Mouse (Mus musculus): ENCODE data around the gene Crybg2. TPM values are rescaled to one million over a fixed set of nuclear protein-coding genes. Genes with fewer than 3 reads are reported as not detected.
A peak's percentile ranks its signal among the peaks of the same experiment; 100 is the strongest.

The Crybg2 gene
- polyA plus RNA-seq, 1 experiment from 2014 or later = 15.6 TPM

- H3K4me1 ChIP-seq (replicated peaks; ENCODE audit: control insufficient read depth, insufficient read depth) = no peaks in the 10 kb centered on the region
- 2% methylated on average over 11 of the region's 11 CpGs for WGBS
- TF ChIP-seq CTCF (IDR thresholded peaks at IDR 0.05; ENCODE audit: low read depth) (0 out of 2 replicates have a peak, but pooled peaks have one; percentile 5), EP300 (optimal IDR thresholded peaks at IDR 0.05) (no peak)
- no peaks in the 10 kb centered on the region for H3K36me3 ChIP-seq (ENCODE audit: control insufficient read depth, insufficient read depth, low read length)
- no peak overlapping the region for H3K4me2 ChIP-seq (replicated peaks; ENCODE audit: low read depth)
- H3K9ac ChIP-seq (ENCODE audit: low read length) = no peak overlapping the region
- peaks cover 15% of the 10 kb centered on the region; the same call in 1 of the 2 replicates for H3K27me3 ChIP-seq (ENCODE audit: control insufficient read depth, insufficient read depth, low read length)
- H3K4me3 ChIP-seq (ENCODE audit: low read depth, low read length) = no peak overlapping the region
- H3K9me3 ChIP-seq (ENCODE audit: control insufficient read depth, low read length) = no peaks in the 10 kb centered on the region
- ATAC-seq (ENCODE audit: low FRiP score, low TSS enrichment) = no peak; the same call in 1 of the 2 replicates
- peak; percentile 86 for DNase-seq (ENCODE audit: low spot score)
- no peak overlapping the region for H3K27ac ChIP-seq (replicated peaks)
Measured at GRCm38 (mm10) chr4:134020621-134021020, 40.0 kb upstream of the Crybg2 start.

DNA sequence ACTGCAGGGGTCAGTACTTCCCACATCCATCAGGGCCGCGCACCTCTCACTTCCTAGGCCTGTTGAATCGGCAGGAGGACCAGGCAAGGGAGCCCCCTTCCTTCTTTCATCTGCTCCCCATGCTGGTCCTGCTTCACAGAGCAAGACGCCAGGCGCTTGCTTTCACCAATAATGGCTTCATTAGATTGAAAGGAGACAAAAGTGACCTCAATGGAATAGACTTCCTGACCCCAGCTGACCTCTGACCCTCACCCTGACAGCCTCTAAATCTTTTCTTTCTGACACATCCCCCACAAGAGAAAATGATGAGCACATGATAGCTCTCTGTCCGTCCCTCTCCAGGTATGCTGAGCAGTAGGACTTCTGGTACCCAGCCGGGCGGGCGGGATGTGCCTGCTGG, 34.8 kb upstream of the Crybg2 start:
- Histone ChIP-seq H3K9me3 (ENCODE audit: control insufficient read depth, low read length) (no peaks in the 10 kb centered on the region), H3K9ac (ENCODE audit: low read length) (no peak overlapping the region), H3K4me3 (ENCODE audit: low read depth, low read length) (no peak overlapping the region), H3K4me1 (replicated peaks; ENCODE audit: control insufficient read depth, insufficient read depth) (no peaks in the 10 kb centered on the region), H3K4me2 (replicated peaks; ENCODE audit: low read depth) (no peak overlapping the region), H3K36me3 (ENCODE audit: control insufficient read depth, insufficient read depth, low read length) (no peaks in the 10 kb centered on the region), H3K27ac (replicated peaks) (no peak overlapping the region), H3K27me3 (ENCODE audit: control insufficient read depth, insufficient read depth, low read length) (no peaks in the 10 kb centered on the region)
- WGBS = 53% methylated on average over 9 of the region's 9 CpGs
- no peak for TF ChIP-seq EP300 (optimal IDR thresholded peaks at IDR 0.05)
- no peak for TF ChIP-seq CTCF (IDR thresholded peaks at IDR 0.05; ENCODE audit: low read depth)
- no peak for ATAC-seq (ENCODE audit: low FRiP score, low TSS enrichment)
- no peak for DNase-seq (ENCODE audit: low spot score)

GRCm38 (mm10) chr4:134035953-134036352, 24.7 kb upstream of the Crybg2 start:
- Histone ChIP-seq H3K9ac (ENCODE audit: low read length) (no peak overlapping the region), H3K27ac (replicated peaks) (no peak overlapping the region), H3K9me3 (ENCODE audit: control insufficient read depth, low read length) (no peaks in the 10 kb centered on the region), H3K36me3 (ENCODE audit: control insufficient read depth, insufficient read depth, low read length) (no peaks in the 10 kb centered on the region), H3K4me2 (replicated peaks; ENCODE audit: low read depth) (no peak overlapping the region), H3K27me3 (ENCODE audit: control insufficient read depth, insufficient read depth, low read length) (no peaks in the 10 kb centered on the region), H3K4me1 (replicated peaks; ENCODE audit: control insufficient read depth, insufficient read depth) (no peaks in the 10 kb centered on the region), H3K4me3 (ENCODE audit: low read depth, low read length) (no peak overlapping the region)
- DNase-seq (ENCODE audit: low spot score) (peak; percentile 87), ATAC-seq (ENCODE audit: low FRiP score, low TSS enrichment) (peak; percentile 64)
- 4% methylated on average over 16 of the region's 16 CpGs for WGBS
- TF ChIP-seq EP300 (optimal IDR thresholded peaks at IDR 0.05) (no peak), CTCF (IDR thresholded peaks at IDR 0.05; ENCODE audit: low read depth) (peak; percentile 98)

DNA sequence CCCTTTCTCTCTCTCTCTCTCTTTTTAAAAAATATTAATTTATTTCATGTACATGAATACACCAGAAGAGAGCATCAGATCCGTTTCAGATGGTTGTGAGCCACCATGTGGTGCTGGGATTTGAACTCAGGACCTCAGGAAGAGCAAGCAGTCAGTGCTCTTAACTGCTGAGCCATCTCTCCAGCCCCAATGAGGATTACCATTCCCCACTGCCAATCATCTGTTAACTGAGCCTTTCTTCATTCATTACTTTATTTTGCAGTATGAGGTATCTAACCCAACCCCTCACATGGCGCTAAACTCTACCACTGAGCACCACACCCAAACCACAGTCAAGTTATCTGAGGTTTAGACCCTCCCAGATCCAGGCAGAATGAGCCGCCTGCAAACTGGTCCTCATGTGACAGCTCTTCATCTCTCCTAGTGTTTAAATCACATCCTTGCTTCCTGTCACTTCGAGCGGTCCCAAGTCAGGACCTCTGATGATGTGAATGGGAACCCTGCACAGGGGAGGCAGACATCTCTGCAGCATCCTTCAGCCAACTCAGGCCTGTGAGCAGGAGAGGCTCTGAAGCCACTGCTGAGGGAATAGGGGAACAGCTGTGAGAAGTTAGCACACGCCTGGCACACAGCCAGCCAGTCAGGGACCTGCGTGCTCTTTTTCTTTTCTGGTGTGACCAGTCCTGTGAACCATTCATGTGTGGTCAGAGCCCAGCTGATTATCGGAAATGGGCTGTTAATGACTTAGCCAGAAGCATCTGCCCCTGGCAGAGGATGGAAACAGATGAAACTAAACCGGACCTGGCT, 19.1 kb upstream of the Crybg2 start:
- Histone ChIP-seq H3K4me2 (replicated peaks; ENCODE audit: low read depth) (no peak overlapping the region), H3K4me1 (replicated peaks; ENCODE audit: control insufficient read depth, insufficient read depth) (no peaks in the 10 kb centered on the region), H3K27ac (replicated peaks) (no peak overlapping the region), H3K4me3 (ENCODE audit: low read depth, low read length) (no peak overlapping the region), H3K9me3 (ENCODE audit: control insufficient read depth, low read length) (no peaks in the 10 kb centered on the region), H3K27me3 (ENCODE audit: control insufficient read depth, insufficient read depth, low read length) (no peaks in the 10 kb centered on the region), H3K36me3 (ENCODE audit: control insufficient read depth, insufficient read depth, low read length) (no peaks in the 10 kb centered on the region), H3K9ac (ENCODE audit: low read length) (no peak overlapping the region)
- 37% methylated on average over 9 of the region's 9 CpGs for WGBS
- TF ChIP-seq CTCF (IDR thresholded peaks at IDR 0.05; ENCODE audit: low read depth) (no peak), EP300 (optimal IDR thresholded peaks at IDR 0.05) (no peak)
- DNase-seq (ENCODE audit: low spot score) = peak; percentile 49
- ATAC-seq (ENCODE audit: low FRiP score, low TSS enrichment) = no peak

DNA sequence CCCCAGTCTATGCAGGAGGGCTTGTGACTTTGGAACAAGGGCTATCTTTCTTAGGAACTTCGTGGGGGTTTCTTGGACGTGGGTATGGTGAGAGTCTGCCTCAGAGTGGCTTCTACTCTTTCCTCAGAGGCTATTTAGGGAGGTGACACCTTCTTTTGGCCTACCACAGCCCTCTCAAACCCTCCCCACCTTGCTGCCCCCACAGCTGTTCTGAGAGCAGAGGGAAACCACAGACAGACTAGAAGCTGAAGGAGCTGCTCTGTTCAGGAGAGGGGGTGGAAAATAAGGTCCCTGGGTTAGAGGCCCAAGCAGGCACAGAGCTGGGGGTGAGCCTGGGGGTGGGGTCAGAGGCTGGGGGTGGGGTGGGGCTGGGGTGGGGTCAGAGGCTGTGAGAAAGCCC, 17.6 kb upstream of the Crybg2 start:
- WGBS = 65% methylated on average over 2 of the region's 2 CpGs
- no peak for TF ChIP-seq EP300 (optimal IDR thresholded peaks at IDR 0.05)
- TF ChIP-seq CTCF (IDR thresholded peaks at IDR 0.05; ENCODE audit: low read depth) = no peak
- no peaks in the 10 kb centered on the region for H3K9me3 ChIP-seq (ENCODE audit: control insufficient read depth, low read length)

DNA sequence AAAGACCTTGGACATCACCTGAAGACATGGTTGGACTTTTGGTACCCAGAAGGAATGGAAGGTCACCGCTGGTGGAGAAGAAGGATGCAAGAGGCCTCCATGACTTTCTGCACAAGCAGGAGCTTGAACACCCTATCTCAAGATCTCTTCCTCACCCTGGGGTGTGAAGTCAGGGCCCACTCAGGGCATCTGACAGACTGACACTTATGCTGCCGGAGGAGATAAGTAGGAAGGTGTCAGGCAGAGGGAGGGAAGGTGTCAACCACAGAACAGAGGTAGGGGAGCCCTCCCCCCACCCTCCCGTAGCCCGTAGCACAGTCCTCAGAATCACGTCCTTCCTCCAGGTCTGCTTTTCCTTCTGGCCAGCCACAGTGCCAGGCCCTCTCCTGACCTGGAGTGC, 13.0 kb upstream of the Crybg2 start:
- H3K4me3 ChIP-seq (ENCODE audit: low read depth, low read length) = no peak overlapping the region
- no peak for ATAC-seq (ENCODE audit: low FRiP score, low TSS enrichment)

More for the DNA sequence above, 17.6 kb upstream of the Crybg2 start:
- no peaks in the 10 kb centered on the region for H3K36me3 ChIP-seq (ENCODE audit: control insufficient read depth, insufficient read depth, low read length)
- H3K27ac ChIP-seq (replicated peaks) = no peak overlapping the region
- no peak overlapping the region for H3K4me2 ChIP-seq (replicated peaks; ENCODE audit: low read depth)
- no peaks in the 10 kb centered on the region for H3K4me1 ChIP-seq (replicated peaks; ENCODE audit: control insufficient read depth, insufficient read depth)
- H3K9ac ChIP-seq (ENCODE audit: low read length) = no peak overlapping the region
- DNase-seq (ENCODE audit: low spot score) = no peak
- no peak for ATAC-seq (ENCODE audit: low FRiP score, low TSS enrichment)
- no peak overlapping the region for H3K4me3 ChIP-seq (ENCODE audit: low read depth, low read length)
- H3K27me3 ChIP-seq (ENCODE audit: control insufficient read depth, insufficient read depth, low read length) = no peaks in the 10 kb centered on the region

More for the DNA sequence above, 13.0 kb upstream of the Crybg2 start:
- no peak overlapping the region for H3K27ac ChIP-seq (replicated peaks)
- DNase-seq (ENCODE audit: low spot score) = no peak
- no peaks in the 10 kb centered on the region for H3K36me3 ChIP-seq (ENCODE audit: control insufficient read depth, insufficient read depth, low read length)
- H3K27me3 ChIP-seq (ENCODE audit: control insufficient read depth, insufficient read depth, low read length) = no peaks in the 10 kb centered on the region
- H3K9ac ChIP-seq (ENCODE audit: low read length) = no peak overlapping the region
- 53% methylated on average over 5 of the region's 5 CpGs for WGBS
- H3K9me3 ChIP-seq (ENCODE audit: control insufficient read depth, low read length) = no peaks in the 10 kb centered on the region
- TF ChIP-seq CTCF (IDR thresholded peaks at IDR 0.05; ENCODE audit: low read depth) (no peak), EP300 (optimal IDR thresholded peaks at IDR 0.05) (no peak)
- H3K4me1 ChIP-seq (replicated peaks; ENCODE audit: control insufficient read depth, insufficient read depth) = no peaks in the 10 kb centered on the region
- no peak overlapping the region for H3K4me2 ChIP-seq (replicated peaks; ENCODE audit: low read depth)

Data from stomach, postnatal 0 days (tissue).